Mouse (Mus musculus): ENCODE measurements around the gene C130026I21Rik. TPM values are rescaled to one million over a fixed set of nuclear protein-coding genes. Genes with fewer than 3 reads are reported as not detected.
"Not testable (repeated sequence)": the region's sequence is repeated elsewhere in the genome, so short reads cannot be mapped to it uniquely, and the experiment has no call there.

The C130026I21Rik gene
- polyA plus RNA-seq, 1 experiment = not detected

- H3K4me1 ChIP-seq (ENCODE audit: control insufficient read depth, insufficient read depth, low read length); H3K27ac ChIP-seq (ENCODE audit: insufficient read depth, low read depth, low read length); H3K4me3 ChIP-seq (ENCODE audit: insufficient read depth, low read depth, low read length): not testable (repeated sequence)
Measured at GRCm38 (mm10) chr1:85198647-85199350, 71.6 kb downstream of the C130026I21Rik start.

- 68% methylated on average over 4 of the region's 4 CpGs for WGBS
- H3K4me3 ChIP-seq (ENCODE audit: insufficient read depth, low read depth, low read length); H3K27ac ChIP-seq (ENCODE audit: insufficient read depth, low read depth, low read length); H3K4me1 ChIP-seq (ENCODE audit: control insufficient read depth, insufficient read depth, low read length): not testable (repeated sequence)
Measured at GRCm38 (mm10) chr1:85196732-85197131, 73.6 kb downstream of the C130026I21Rik start.

- H3K27ac ChIP-seq (ENCODE audit: insufficient read depth, low read depth, low read length); H3K4me3 ChIP-seq (ENCODE audit: insufficient read depth, low read depth, low read length); H3K4me1 ChIP-seq (ENCODE audit: control insufficient read depth, insufficient read depth, low read length): not testable (repeated sequence)
- 74% methylated on average over 5 of the region's 5 CpGs for WGBS
Measured at GRCm38 (mm10) chr1:85193761-85194160, 76.6 kb downstream of the C130026I21Rik start.

GRCm38 (mm10) chr1:85181981-85182380 is 88.4 kb downstream of the C130026I21Rik start:
- H3K4me3 ChIP-seq (ENCODE audit: insufficient read depth, low read depth, low read length); H3K4me1 ChIP-seq (ENCODE audit: control insufficient read depth, insufficient read depth, low read length); H3K27ac ChIP-seq (ENCODE audit: insufficient read depth, low read depth, low read length): not testable (repeated sequence)
- 79% methylated on average over 2 of the region's 3 CpGs for WGBS

GRCm38 (mm10) chr1:85178971-85179370 is 91.4 kb downstream of the C130026I21Rik start:
- WGBS = 84% methylated on average over 4 of the region's 4 CpGs
- not testable (repeated sequence) for H3K27ac ChIP-seq (ENCODE audit: insufficient read depth, low read depth, low read length); H3K4me3 ChIP-seq (ENCODE audit: insufficient read depth, low read depth, low read length); H3K4me1 ChIP-seq (ENCODE audit: control insufficient read depth, insufficient read depth, low read length)

- 56% methylated on average over 2 of the region's 2 CpGs for WGBS
- H3K4me1 ChIP-seq (ENCODE audit: control insufficient read depth, insufficient read depth, low read length); H3K4me3 ChIP-seq (ENCODE audit: insufficient read depth, low read depth, low read length); H3K27ac ChIP-seq (ENCODE audit: insufficient read depth, low read depth, low read length): not testable (repeated sequence)
Measured at GRCm38 (mm10) chr1:85162841-85163240, 107.5 kb downstream of the C130026I21Rik start.

GRCm38 (mm10) chr1:85155151-85155550 is 115.2 kb downstream of the C130026I21Rik start:
- not testable (repeated sequence) for H3K27ac ChIP-seq (ENCODE audit: insufficient read depth, low read depth, low read length); H3K4me3 ChIP-seq (ENCODE audit: insufficient read depth, low read depth, low read length); H3K4me1 ChIP-seq (ENCODE audit: control insufficient read depth, insufficient read depth, low read length)
- 78% methylated on average over 4 of the region's 5 CpGs for WGBS

GRCm38 (mm10) chr1:85133671-85134070 is 136.7 kb downstream of the C130026I21Rik start:
- H3K4me3 ChIP-seq (ENCODE audit: insufficient read depth, low read depth, low read length); H3K4me1 ChIP-seq (ENCODE audit: control insufficient read depth, insufficient read depth, low read length); H3K27ac ChIP-seq (ENCODE audit: insufficient read depth, low read depth, low read length): not testable (repeated sequence)
- 91% methylated on average over 22 of the region's 22 CpGs for WGBS

GRCm38 (mm10) chr1:85121841-85122240 is 148.5 kb downstream of the C130026I21Rik start:
- WGBS = 84% methylated on average over 4 of the region's 4 CpGs
- not testable (repeated sequence) for H3K4me3 ChIP-seq (ENCODE audit: insufficient read depth, low read depth, low read length); H3K27ac ChIP-seq (ENCODE audit: insufficient read depth, low read depth, low read length); H3K4me1 ChIP-seq (ENCODE audit: control insufficient read depth, insufficient read depth, low read length)

GRCm38 (mm10) chr1:85118341-85118740 is 152.0 kb downstream of the C130026I21Rik start:
- H3K27ac ChIP-seq (ENCODE audit: insufficient read depth, low read depth, low read length); H3K4me1 ChIP-seq (ENCODE audit: control insufficient read depth, insufficient read depth, low read length); H3K4me3 ChIP-seq (ENCODE audit: insufficient read depth, low read depth, low read length): not testable (repeated sequence)
- 82% methylated on average over 6 of the region's 6 CpGs for WGBS

- H3K4me3 ChIP-seq (ENCODE audit: insufficient read depth, low read depth, low read length); H3K27ac ChIP-seq (ENCODE audit: insufficient read depth, low read depth, low read length); H3K4me1 ChIP-seq (ENCODE audit: control insufficient read depth, insufficient read depth, low read length): not testable (repeated sequence)
- 69% methylated on average over 5 of the region's 6 CpGs for WGBS
Measured at GRCm38 (mm10) chr1:85117537-85117936, 152.8 kb downstream of the C130026I21Rik start.

- 54% methylated on average over 6 of the region's 6 CpGs for WGBS
- H3K4me3 ChIP-seq (ENCODE audit: insufficient read depth, low read depth, low read length); H3K4me1 ChIP-seq (ENCODE audit: control insufficient read depth, insufficient read depth, low read length); H3K27ac ChIP-seq (ENCODE audit: insufficient read depth, low read depth, low read length): not testable (repeated sequence)
Measured at GRCm38 (mm10) chr1:85114666-85115402, 155.5 kb downstream of the C130026I21Rik start.

GRCm38 (mm10) chr1:85114078-85114477 is 156.3 kb downstream of the C130026I21Rik start:
- H3K27ac ChIP-seq (ENCODE audit: insufficient read depth, low read depth, low read length); H3K4me1 ChIP-seq (ENCODE audit: control insufficient read depth, insufficient read depth, low read length); H3K4me3 ChIP-seq (ENCODE audit: insufficient read depth, low read depth, low read length): not testable (repeated sequence)
- 82% methylated on average over 3 of the region's 3 CpGs for WGBS

- not testable (repeated sequence) for H3K4me3 ChIP-seq (ENCODE audit: insufficient read depth, low read depth, low read length); H3K4me1 ChIP-seq (ENCODE audit: control insufficient read depth, insufficient read depth, low read length); H3K27ac ChIP-seq (ENCODE audit: insufficient read depth, low read depth, low read length)
- 69% methylated on average over 2 of the region's 5 CpGs for WGBS
Measured at GRCm38 (mm10) chr1:85112889-85113288, 157.5 kb downstream of the C130026I21Rik start.

GRCm38 (mm10) chr1:85112266-85112665 is 158.1 kb downstream of the C130026I21Rik start:
- H3K4me1 ChIP-seq (ENCODE audit: control insufficient read depth, insufficient read depth, low read length); H3K27ac ChIP-seq (ENCODE audit: insufficient read depth, low read depth, low read length); H3K4me3 ChIP-seq (ENCODE audit: insufficient read depth, low read depth, low read length): not testable (repeated sequence)
- WGBS = 91% methylated on average over 7 of the region's 7 CpGs

Data from olfactory bulb, adult 2 months (tissue).